Mouse (Mus musculus) thymus, adult 2 months (tissue): ENCODE measurements around the gene Lrrtm4.

Experiments used
- CTCF ChIP-seq: fragments of 200-500 bp; IDR thresholded peaks from 2 replicates; pipeline ENCODE4 v1.5.1; 2012; ENCODE audit warnings: mild to moderate bottlenecking, control low read depth, low read length, moderate library complexity, borderline replicate concordance; ENCODE audit not compliant: control insufficient read depth, poor library complexity, insufficient read depth; ENCODE audit errors: extremely low read depth
- POLR2A ChIP-seq: fragments of 200-500 bp; IDR thresholded peaks from 2 replicates; pipeline ENCODE4 v1.6.1; 2012; ENCODE audit warnings: mild to moderate bottlenecking, low read length, control low read depth, moderate library complexity; ENCODE audit not compliant: control insufficient read depth, poor library complexity, insufficient read depth; ENCODE audit errors: extremely low read depth

DNA sequence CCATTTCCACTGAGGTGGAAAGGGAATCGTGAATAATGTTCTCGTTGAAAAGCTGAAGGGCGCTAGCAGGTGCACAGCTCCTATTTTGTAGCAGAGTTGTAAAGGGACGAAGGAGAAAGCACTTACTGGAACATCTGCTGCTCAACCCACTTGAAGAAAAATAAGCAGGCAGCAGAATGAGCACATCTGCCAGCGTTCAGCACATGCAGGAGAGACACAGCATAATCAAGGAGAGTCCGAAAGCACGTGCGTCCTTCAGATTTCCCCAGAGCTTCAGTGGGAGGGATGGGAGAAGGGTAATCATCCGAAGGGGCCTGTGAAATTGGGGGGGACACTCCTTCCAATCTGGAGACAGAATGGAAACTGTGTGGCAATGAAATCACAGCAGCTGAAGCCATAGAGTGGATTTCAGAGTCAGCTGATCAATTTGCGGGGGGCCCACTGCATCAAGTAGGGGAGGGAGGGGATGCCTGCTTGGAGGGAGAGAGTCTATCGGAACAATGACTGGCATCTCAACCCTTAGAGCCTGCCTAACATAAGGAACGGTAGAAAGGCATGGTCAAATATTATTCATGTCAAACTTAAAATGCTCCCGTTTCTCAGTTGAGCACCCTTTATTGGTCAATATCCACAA, 838.4 kb downstream of the Lrrtm4 start:
- no peak for TF ChIP-seq POLR2A
- TF ChIP-seq CTCF = no peak
